Mouse (Mus musculus) heart, embryonic 16.5 days (tissue): ENCODE results near the gene Cd3eap. TPM values are rescaled to one million over a fixed set of nuclear protein-coding genes. Genes with fewer than 3 reads are reported as not detected.

Experiments used
- ATAC-seq: fragments of 200-750 bp; cut with Nextera tagmentation; replicated peaks from 2 replicates; pipeline ENCODE4 v1.8.0; 2017; ENCODE audit warnings: moderate number of reproducible peaks; ENCODE audit not compliant: insufficient read depth, low FRiP score; ENCODE audit errors: extremely low read depth
- H3K27ac ChIP-seq: fragments of 300-500 bp; sonication (generic); 2 replicates; pipeline ENCODE4 v1.5.1; 2014; ENCODE audit warnings: mild to moderate bottlenecking, low read length, control low read depth, moderate library complexity
- H3K27me3 ChIP-seq: fragments of 300-500 bp; sonication (generic); 2 replicates; pipeline ENCODE4 v1.6.1; 2014; ENCODE audit warnings: low read length, mixed read lengths; ENCODE audit not compliant: control insufficient read depth, insufficient read depth
- H3K36me3 ChIP-seq: fragments of 300-500 bp; sonication (generic); 2 replicates; pipeline ENCODE4 v1.6.1; 2014; ENCODE audit not compliant: control insufficient read depth, insufficient read depth
- H3K4me1 ChIP-seq: fragments of 300-500 bp; sonication (generic); 2 replicates; pipeline ENCODE4 v1.6.1; 2014; ENCODE audit warnings: low read length, mixed read lengths; ENCODE audit not compliant: control insufficient read depth, insufficient read depth
- H3K4me2 ChIP-seq: fragments of 300-500 bp; sonication (generic); 2 replicates; pipeline ENCODE4 v1.6.1; 2014; ENCODE audit warnings: low read depth, mild to moderate bottlenecking, control low read depth, low read length
- H3K4me3 ChIP-seq: fragments of 300-500 bp; sonication (generic); 2 replicates; pipeline ENCODE4 v1.5.1; 2014; ENCODE audit warnings: mild to moderate bottlenecking, control low read depth, low read length
- H3K9ac ChIP-seq: fragments of 300-500 bp; sonication (generic); 2 replicates; pipeline ENCODE4 v1.6.1; 2014; ENCODE audit warnings: low read length, control low read depth
- H3K9me3 ChIP-seq: fragments of 300-500 bp; sonication (generic); replicated peaks from 2 replicates; pipeline ENCODE4 v1.6.1; 2016; ENCODE audit warnings: low read length; ENCODE audit not compliant: control insufficient read depth
- WGBS: fragments of 180-500 bp; shearing (Covaris S2); extraction: QIAGEN DNeasy Blood & Tissue Kit; methylation state at CpG from one replicate; pipeline ENCODE4 v1.1.7; 2014; 5-methylcytosine and 5-hydroxymethylcytosine counted together
- polyA plus RNA-seq: library from polyadenylated mRNA; unstranded; fragments of >200 nt; fragmentation: Nextera tagmentation; extraction: Ambion mirVana; gene quantifications from 2 replicates; pipeline ENCODE4 v1.2.1, GENCODE M21; 2015

The Cd3eap gene
- polyA plus RNA-seq, 1 experiment from 2014 or later, result 16.7 TPM

GRCm38 (mm10) chr7:19357381-19358375 lies 1.6 kb downstream of the Cd3eap start:
- WGBS, result 90% methylated on average over 25 of the region's 25 CpGs
- Histone ChIP-seq H3K27me3 (no peaks in the 10 kb centered on the region), H3K4me2 (peak overlapping the region; percentile 94), H3K9me3 (no peaks in the 10 kb centered on the region), H3K4me1 (peaks cover 14% of the 10 kb centered on the region), H3K9ac (no peak overlapping the region), H3K36me3 (peaks cover 18% of the 10 kb centered on the region; the same call in 1 of the 2 replicates), H3K4me3 (no peak overlapping the region), H3K27ac (no peak overlapping the region)
- ATAC-seq, result no peak

DNA sequence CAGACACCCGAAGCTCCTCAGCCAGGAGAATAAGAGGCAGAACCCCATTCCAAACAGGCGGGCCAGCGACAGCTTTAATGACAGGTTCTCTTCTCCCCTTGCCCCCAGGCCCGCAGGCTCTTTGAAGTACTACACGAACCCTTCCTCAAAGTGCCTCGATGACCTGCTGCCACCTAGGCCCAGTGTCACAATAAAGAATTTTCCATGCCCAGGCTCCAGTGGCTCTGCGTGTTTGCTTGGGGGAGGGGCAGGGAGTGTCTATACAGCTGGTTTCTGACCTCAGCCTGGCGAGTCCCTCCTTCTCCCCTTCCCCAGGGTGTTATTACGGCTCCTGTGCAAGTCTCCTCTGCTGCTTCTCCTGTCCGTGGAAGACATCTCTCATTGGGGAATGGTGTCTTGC lies 3.0 kb downstream of the Cd3eap start:
- H3K9me3 ChIP-seq, result no peaks in the 10 kb centered on the region
- no peak overlapping the region for H3K4me3 ChIP-seq
- no peak for ATAC-seq
- H3K27ac ChIP-seq, result no peak overlapping the region
- peaks cover 18% of the 10 kb centered on the region; the same call in 1 of the 2 replicates for H3K36me3 ChIP-seq
- H3K4me1 ChIP-seq, result peaks cover 11% of the 10 kb centered on the region
- H3K9ac ChIP-seq, result no peak overlapping the region
- 75% methylated on average over 10 of the region's 10 CpGs for WGBS
- no peaks in the 10 kb centered on the region for H3K27me3 ChIP-seq
- no peak overlapping the region for H3K4me2 ChIP-seq

DNA sequence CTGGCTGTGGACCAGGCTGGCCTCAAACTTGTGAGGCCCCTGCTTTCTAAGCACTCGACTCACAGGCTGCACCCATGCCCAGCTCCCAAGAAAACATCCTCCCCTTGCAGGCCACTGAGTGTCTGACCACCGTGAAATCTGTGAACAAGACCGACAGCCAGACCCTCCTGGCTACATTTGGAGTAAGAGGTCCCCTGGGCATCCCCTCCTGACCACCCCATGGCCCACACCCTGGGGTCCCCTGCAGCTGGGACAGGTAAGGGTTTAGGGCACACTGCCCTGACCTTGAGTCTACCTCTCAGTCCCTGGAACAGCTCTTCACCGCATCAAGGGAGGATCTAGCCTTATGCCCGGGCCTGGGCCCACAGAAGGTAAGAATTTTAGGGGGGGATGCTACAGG lies 4.3 kb downstream of the Cd3eap start:
- peaks cover 25% of the 10 kb centered on the region; the same call in 1 of the 2 replicates for H3K36me3 ChIP-seq
- no peak overlapping the region for H3K4me3 ChIP-seq
- no peak overlapping the region for H3K4me2 ChIP-seq
- no peak overlapping the region for H3K9ac ChIP-seq
- no peak overlapping the region for H3K27ac ChIP-seq
- ATAC-seq, result no peak
- 84% methylated on average over 5 of the region's 5 CpGs for WGBS
- H3K9me3 ChIP-seq, result no peaks in the 10 kb centered on the region
- peaks cover 7% of the 10 kb centered on the region for H3K4me1 ChIP-seq
- no peaks in the 10 kb centered on the region for H3K27me3 ChIP-seq

- Histone ChIP-seq H3K9ac (no peak overlapping the region), H3K27me3 (no peaks in the 10 kb centered on the region), H3K9me3 (no peaks in the 10 kb centered on the region), H3K4me1 (peaks cover 5% of the 10 kb centered on the region), H3K4me3 (no peak overlapping the region), H3K36me3 (peaks cover 27% of the 10 kb centered on the region; the same call in 1 of the 2 replicates), H3K4me2 (no peak overlapping the region), H3K27ac (no peak overlapping the region)
- WGBS, result 94% methylated on average over 8 of the region's 8 CpGs
- ATAC-seq, result no peak
These were observed 9.1 kb downstream of the Cd3eap start for GRCm38 (mm10) chr7:19350221-19350620.

- WGBS, result 65% methylated on average over 13 of the region's 13 CpGs
- Histone ChIP-seq H3K27ac (no peak overlapping the region), H3K4me3 (no peak overlapping the region), H3K9me3 (no peaks in the 10 kb centered on the region), H3K36me3 (peaks cover 18% of the 10 kb centered on the region; the same call in 1 of the 2 replicates), H3K4me1 (peaks cover 9% of the 10 kb centered on the region), H3K27me3 (no peaks in the 10 kb centered on the region), H3K4me2 (no peak overlapping the region), H3K9ac (no peak overlapping the region)
- ATAC-seq, result no peak
These were observed 9.9 kb downstream of the Cd3eap start for GRCm38 (mm10) chr7:19349188-19349915.

DNA sequence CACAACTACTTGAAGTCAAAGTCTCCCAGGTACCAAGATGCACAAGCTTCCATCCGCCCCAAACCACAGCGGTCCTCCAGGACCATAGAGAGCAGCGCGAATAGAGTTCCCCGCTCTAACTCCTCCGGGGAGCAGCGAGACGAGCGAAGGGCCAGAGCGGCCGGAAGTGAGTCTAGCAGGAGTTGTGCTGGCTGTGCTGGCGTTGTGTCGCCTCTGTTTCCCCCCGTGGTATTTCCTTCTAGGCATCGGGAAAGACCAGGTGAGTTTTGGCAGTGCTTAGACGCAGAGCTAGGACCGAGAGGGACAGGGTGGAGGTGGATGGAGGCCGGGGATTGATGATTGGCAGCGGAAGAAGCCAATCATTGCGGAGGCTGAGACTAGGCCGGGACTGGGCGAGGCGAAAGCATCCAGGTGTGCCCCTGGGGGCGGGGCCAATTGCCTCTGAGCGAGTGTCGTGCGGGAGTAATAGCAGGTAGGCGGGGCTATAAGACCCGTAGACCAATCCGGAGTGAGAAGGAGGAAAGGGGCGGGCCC lies 14.3 kb downstream of the Cd3eap start:
- H3K9me3 ChIP-seq, result no peaks in the 10 kb centered on the region
- H3K4me2 ChIP-seq, result peak overlapping the region; percentile 75
- ATAC-seq, result peak; percentile 81
- H3K4me1 ChIP-seq, result peaks cover 26% of the 10 kb centered on the region
- no peaks in the 10 kb centered on the region for H3K27me3 ChIP-seq
- H3K27ac ChIP-seq, result peak overlapping the region; percentile 80
- H3K4me3 ChIP-seq, result peak overlapping the region; percentile 69
- WGBS, result under 1% methylated on average over 31 of the region's 31 CpGs
- H3K9ac ChIP-seq, result peak overlapping the region; percentile 82
- H3K36me3 ChIP-seq, result peaks cover 10% of the 10 kb centered on the region; the same call in 1 of the 2 replicates

DNA sequence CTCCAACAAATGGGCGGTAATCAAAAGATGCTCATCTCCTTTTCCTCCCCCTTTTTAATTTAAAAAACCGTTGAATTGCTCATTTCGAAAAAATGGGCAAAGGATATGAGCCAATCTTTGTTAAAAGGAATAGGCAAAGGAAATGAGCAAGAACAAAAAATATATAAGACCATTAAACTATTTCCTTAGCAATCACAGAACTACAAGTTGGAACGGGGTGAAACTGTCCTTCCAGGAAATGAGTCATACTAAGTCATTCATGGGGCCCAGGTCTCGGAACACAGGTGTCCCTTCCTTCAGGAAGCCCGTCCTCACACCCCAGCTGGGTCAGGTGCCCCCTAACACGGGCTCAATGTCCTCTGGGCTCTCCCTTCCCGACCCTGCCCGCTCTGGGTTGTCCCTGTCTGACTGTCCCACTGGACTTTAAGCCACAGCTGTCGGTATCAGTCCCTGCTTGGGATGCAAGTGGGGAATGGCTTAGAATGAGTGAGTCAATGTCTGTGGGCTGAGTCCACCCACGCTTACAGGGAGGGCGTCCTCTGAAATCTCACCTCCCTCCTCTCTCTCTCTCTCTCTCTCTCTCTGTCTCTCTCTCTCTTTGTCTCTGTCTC lies 14.9 kb downstream of the Cd3eap start, which contains the start of gene Ercc1:
Gene Ercc1 (plus strand): TSS at position 542 of the 611 bp plus-strand sequence.
- H3K4me1 ChIP-seq, result peaks cover 26% of the 10 kb centered on the region

GRCm38 (mm10) chr7:19343210-19343808 lies 16.0 kb downstream of the Cd3eap start:
- no peaks in the 10 kb centered on the region for H3K27me3 ChIP-seq
- H3K9me3 ChIP-seq, result no peaks in the 10 kb centered on the region
- H3K4me2 ChIP-seq, result peak overlapping the region; percentile 8; the same call in 1 of the 2 replicates
- peaks cover 29% of the 10 kb centered on the region for H3K4me1 ChIP-seq
- 2% methylated on average over 11 of the region's 11 CpGs for WGBS
- H3K36me3 ChIP-seq, result peaks cover under 1% of the 10 kb centered on the region; the same call in 1 of the 2 replicates
- ATAC-seq, result no peak
- H3K4me3 ChIP-seq, result no peak overlapping the region
- no peak overlapping the region for H3K9ac ChIP-seq
- no peak overlapping the region for H3K27ac ChIP-seq

More for the DNA sequence above, 14.9 kb downstream of the Cd3eap start, which contains the start of gene Ercc1:
- WGBS, result 22% methylated on average over 12 of the region's 12 CpGs
- Histone ChIP-seq H3K27me3 (no peaks in the 10 kb centered on the region), H3K4me2 (peak within 1 kb of the TSS; percentile 75), H3K27ac (peak within 1 kb of the TSS; percentile 80), H3K9me3 (no peaks in the 10 kb centered on the region), H3K9ac (peak within 1 kb of the TSS; percentile 82), H3K36me3 (peaks cover 9% of the 10 kb centered on the region; the same call in 1 of the 2 replicates), H3K4me3 (peak within 1 kb of the TSS; percentile 69)
- ATAC-seq, result no peak
